ENCODE assay signal across 8 mouse cellular contexts in the genomic region with DNA sequence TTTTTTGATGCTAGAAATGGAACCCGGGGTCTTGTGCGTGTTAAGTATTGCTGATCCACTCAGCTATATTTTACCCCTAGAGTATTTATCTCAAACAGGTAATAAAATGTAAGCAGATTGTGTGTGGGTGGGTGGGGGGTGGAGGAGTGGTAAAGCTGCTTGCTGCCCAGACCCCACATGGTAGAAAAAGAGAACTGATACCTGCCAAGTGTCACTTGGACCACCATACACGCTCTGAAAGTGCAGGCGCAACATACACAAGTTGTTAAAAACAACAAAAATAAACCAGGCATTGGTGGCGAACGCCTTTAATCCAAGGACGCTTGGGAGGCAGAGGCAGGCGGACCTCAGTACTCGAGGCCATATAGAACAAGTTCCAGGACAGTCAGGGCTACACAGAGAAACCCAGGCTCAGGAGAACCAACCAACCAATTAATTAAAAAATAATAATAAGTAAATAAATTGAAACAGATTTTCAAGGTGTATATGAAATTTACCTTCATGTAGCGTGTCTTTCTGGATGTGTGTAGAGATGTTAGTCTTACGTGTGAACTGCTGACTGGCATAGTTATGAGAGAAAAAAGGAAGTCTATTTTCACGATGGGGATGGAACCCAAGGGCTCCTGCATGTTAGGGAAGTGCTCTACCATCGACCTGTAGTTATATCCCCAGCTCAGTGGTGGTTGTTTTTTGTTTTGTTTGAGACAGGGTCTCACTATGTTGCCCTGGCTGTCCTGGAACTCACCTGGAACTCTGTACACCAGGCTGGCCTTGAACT. TPM values are rescaled to one million over a fixed set of nuclear protein-coding genes. Genes with fewer than 3 reads are reported as not detected.
DNase-seq lines count a peak whose midpoint lies in the region; ATAC-seq and TF ChIP-seq lines count a peak whose summit lies in the region.

No protein-coding gene starts in this region.

- peak overlapping the region; percentile 83 for H3K4me2 ChIP-seq in heart, embryonic 13.5 days
- peak overlapping the region; percentile 57 for H3K4me2 ChIP-seq in hindbrain, embryonic 12.5 days (replicated peaks)

- no peak for DNase-seq in heart, adult 18-20 months
- DNase-seq in ES-E14 (ENCODE audit: low read depth, low spot score) (no peak), adipocyte (ENCODE audit: low spot score) (no peak)
- no peak for DNase-seq in adrenal gland, postnatal 10 days
- DNase-seq in thymus, adult 18-20 months, result no peak

- peaks cover 10% of the 10 kb centered on the region for H3K27me3 ChIP-seq in heart, embryonic 13.5 days (replicated peaks)
- H3K27me3 ChIP-seq in hindbrain, embryonic 12.5 days, result no peaks in the 10 kb centered on the region
- peaks cover 13% of the 10 kb centered on the region for H3K27me3 ChIP-seq in megakaryocyte, embryonic 14.5 days (replicated peaks)

- H3K9me3 ChIP-seq in heart, embryonic 13.5 days, result 0 out of 2 replicates have a peak, but pooled peaks cover 4% of the 10 kb centered on the region
- no peaks in the 10 kb centered on the region for H3K9me3 ChIP-seq in ES-E14 (ENCODE audit: control insufficient read depth, insufficient read depth, low read depth, low read length)
- no peaks in the 10 kb centered on the region for H3K9me3 ChIP-seq in hindbrain, embryonic 12.5 days (replicated peaks)
- H3K9me3 ChIP-seq in megakaryocyte, embryonic 14.5 days, result peaks cover 25% of the 10 kb centered on the region

- in situ Hi-C loops in ES-E14 (cut with MboI; ENCODE audit: low sequenced_read_pairs in 2 of 2, unreplicated experiment in 2 of 2), result loop anchor here (5.0 to 10.0 kb wide), 2 partner anchors 119 to 257 kb away; no protein-coding TSS in a partner anchor

- ATAC-seq in heart, embryonic 13.5 days (ENCODE audit: extremely low read depth, insufficient number of reproducible peaks, low FRiP score, low TSS enrichment), result no peak
- no peak for ATAC-seq in hindbrain, embryonic 12.5 days (ENCODE audit: low FRiP score)

- peak overlapping the region; percentile 95 for H3K27ac ChIP-seq in heart, embryonic 13.5 days (replicated peaks)
- H3K27ac ChIP-seq in ES-E14 (ENCODE audit: insufficient read depth, low read depth, low read length, poor library complexity, severe bottlenecking), result peak overlapping the region; percentile 61
- peak overlapping the region; percentile 90; the same call in 1 of the 2 replicates for H3K27ac ChIP-seq in hindbrain, embryonic 12.5 days

- H3K36me3 ChIP-seq in heart, embryonic 13.5 days, result peaks cover 17% of the 10 kb centered on the region
- no peaks in the 10 kb centered on the region for H3K36me3 ChIP-seq in ES-E14 (ENCODE audit: control insufficient read depth, insufficient read depth, low read length, poor library complexity, severe bottlenecking)
- H3K36me3 ChIP-seq in hindbrain, embryonic 12.5 days, result peaks cover 18% of the 10 kb centered on the region
- peaks cover 5% of the 10 kb centered on the region for H3K36me3 ChIP-seq in megakaryocyte, embryonic 14.5 days (replicated peaks; ENCODE audit: low read length)

- 79% methylated on average over 13 of the region's 13 CpGs for WGBS in heart, embryonic 13.5 days
- WGBS in hindbrain, embryonic 12.5 days, result 84% methylated on average over 13 of the region's 13 CpGs

- peak overlapping the region; percentile 63 for H3K4me3 ChIP-seq in heart, embryonic 13.5 days
- H3K4me3 ChIP-seq in ES-E14 (ENCODE audit: insufficient read depth in 1 of 2, low read depth in 1 of 2, low read length in 2 of 2, poor library complexity in 1 of 2, severe bottlenecking in 1 of 2), result peak overlapping the region; percentile 75 to 81
- H3K4me3 ChIP-seq in hindbrain, embryonic 12.5 days, result peak overlapping the region; percentile 60
- H3K4me3 ChIP-seq in megakaryocyte, embryonic 14.5 days (replicated peaks), result peak overlapping the region; percentile 96

- peak overlapping the region; percentile 87 for H3K9ac ChIP-seq in heart, embryonic 13.5 days
- H3K9ac ChIP-seq in ES-E14 (ENCODE audit: insufficient read depth, low read depth, low read length, poor library complexity, severe bottlenecking), result peak overlapping the region; percentile 85; the same call in 1 of the 2 replicates
- H3K9ac ChIP-seq in hindbrain, embryonic 12.5 days, result peak overlapping the region; percentile 78; the same call in 1 of the 2 replicates

- peaks cover 50% of the 10 kb centered on the region for H3K4me1 ChIP-seq in heart, embryonic 13.5 days
- peaks cover 7 to 18% of the 10 kb centered on the region in 2 experiments; a peak in 3 of 4 replicates for H3K4me1 ChIP-seq in ES-E14 (ENCODE audit: control insufficient read depth in 2 of 2, insufficient read depth in 2 of 2, low read length in 2 of 2, poor library complexity in 1 of 2)
- H3K4me1 ChIP-seq in hindbrain, embryonic 12.5 days, result peaks cover 26% of the 10 kb centered on the region
- peaks cover 34% of the 10 kb centered on the region for H3K4me1 ChIP-seq in megakaryocyte, embryonic 14.5 days

TF ChIP-seq in ES-E14, 5 proteins besides CTCF, POLR2A, EP300 and RAD21:
- TF ChIP-seq ZNF384 (IDR thresholded peaks at IDR 0.05; ENCODE audit: low read depth, low read length), result no peak
- TF ChIP-seq ZC3H11A (IDR thresholded peaks at IDR 0.05; ENCODE audit: borderline replicate concordance, low read depth, low read length), result no peak
- TF ChIP-seq CHD2 (IDR thresholded peaks at IDR 0.05; ENCODE audit: low read depth, low read length), result no peak
- no peak for TF ChIP-seq HCFC1 (IDR thresholded peaks at IDR 0.05; ENCODE audit: borderline replicate concordance, insufficient read depth, low read length)
- TF ChIP-seq MAFK (IDR thresholded peaks at IDR 0.05; ENCODE audit: insufficient read depth, low read depth, low read length), result no peak

RNA-seq across cellular contexts. Expression of gene Tmem44, which starts 38.9 kb away (rescaled TPM):
- polyA plus RNA-seq in heart, embryonic 13.5 days (2015; fragmentation: Nextera tagmentation; extraction: Ambion mirVana), result 19.6 and 20.9 TPM in 2 replicates
- 1 to 10 TPM; 3.8 to 4.4 TPM for total RNA-seq in heart, adult 18-20 months (2021)
- 4.2 and 9.2 TPM in 2 replicates for total RNA-seq in ES-E14 (2012; rRNA removed)
- 58.7 and 60.2 TPM in 2 replicates for polyA plus RNA-seq in hindbrain, embryonic 12.5 days (2016; fragmentation: Nextera tagmentation; extraction: Ambion mirVana)
- 0.45 TPM in 1 of 2 replicates, not detected in the other for polyA plus RNA-seq in megakaryocyte, embryonic 14.5 days (2012; ENCODE audit: insufficient read depth, low replicate concordance)
- total RNA-seq in adrenal gland, postnatal 10 days (2021), result 1 to 10 TPM; 6.4 to 9.7 TPM
